Mouse (Mus musculus) activated CD4-positive, CD25-positive, alpha-beta regulatory T cell, adult 4 months (primary cell): ENCODE measurements around the gene Hist1h4d. TPM values are rescaled to one million over a fixed set of nuclear protein-coding genes. Genes with fewer than 3 reads are reported as not detected.
"Not testable (repeated sequence)": the region's sequence is repeated elsewhere in the genome, so short reads cannot be mapped to it uniquely, and the experiment has no call there.

Source experiments
- ATAC-seq: one replicate; pipeline ENCODE4 v1.8.0; 2017
- polyA plus RNA-seq, 2 experiments: library from polyadenylated mRNA; unstranded; fragments of 100-300 nt; shearing (Covaris generic); gene quantifications; one replicate each; pipeline ENCODE4 v1.2.1; 2017

Gene Hist1h4d
- 10 to 100 TPM; 36.8 to 39.3 TPM for polyA plus RNA-seq

GRCm38 (mm10) chr13:23581408-23582218 lies at the start of gene Hist1h4d:
Gene Hist1h4d (plus strand): TSS chr13:23581598.
- peak; percentile 62 for ATAC-seq

- ATAC-seq, result no peak
Measured at GRCm38 (mm10) chr13:23532262-23533075, 48.9 kb upstream of the Hist1h4d start.

GRCm38 (mm10) chr13:23533560-23534367 lies 47.6 kb upstream of the Hist1h4d start, which contains the start of gene Hist1h2af:
Gene Hist1h2af (plus strand): TSS chr13:23533906.
- peak; percentile 24 for ATAC-seq

- no peak for ATAC-seq
Measured at GRCm38 (mm10) chr13:23534368-23535131, 46.8 kb upstream of the Hist1h4d start.

GRCm38 (mm10) chr13:23535137-23536075 lies 46.0 kb upstream of the Hist1h4d start, which contains the start of gene Hist1h3g:
Gene Hist1h3g (plus strand): TSS chr13:23535422.
- ATAC-seq, result peak; percentile 65

GRCm38 (mm10) chr13:23536076-23536822 lies 45.1 kb upstream of the Hist1h4d start:
- no peak for ATAC-seq

- ATAC-seq, result no peak
Measured at GRCm38 (mm10) chr13:23537006-23537710, 44.2 kb upstream of the Hist1h4d start.

- no peak for ATAC-seq
Measured at GRCm38 (mm10) chr13:23538249-23538648, 43.1 kb upstream of the Hist1h4d start.

- not testable (repeated sequence) for ATAC-seq
Measured at GRCm38 (mm10) chr13:23539821-23540220, 41.6 kb upstream of the Hist1h4d start.

GRCm38 (mm10) chr13:23541497-23541896 lies 39.9 kb upstream of the Hist1h4d start:
- ATAC-seq, result no peak

GRCm38 (mm10) chr13:23542225-23542980 lies 39.0 kb upstream of the Hist1h4d start:
- ATAC-seq, result not testable (repeated sequence)

GRCm38 (mm10) chr13:23542999-23543607 lies 38.3 kb upstream of the Hist1h4d start, which contains the start of gene Hist1h2bh:
Gene Hist1h2bh (minus strand): TSS chr13:23543392.
- ATAC-seq, result peak; percentile 91

- ATAC-seq, result peak; percentile 79
Measured at GRCm38 (mm10) chr13:23543965-23544786, 37.2 kb upstream of the Hist1h4d start, which contains the start of gene Hist1h3f. Gene Hist1h3f (plus strand): TSS chr13:23544052.

- peak; percentile 4 for ATAC-seq
Measured at GRCm38 (mm10) chr13:23544787-23545120, 36.6 kb upstream of the Hist1h4d start.

GRCm38 (mm10) chr13:23546694-23547093 lies 34.7 kb upstream of the Hist1h4d start:
- ATAC-seq, result no peak

- ATAC-seq, result no peak
Measured at GRCm38 (mm10) chr13:23550761-23551145, 30.6 kb upstream of the Hist1h4d start.
